Mouse (Mus musculus) mature B cell (primary cell): ENCODE measurements around the gene Cpn2.

ENCODE experiments used
- in situ Hi-C: fragments of 300-500 bp; cut with MboI; formaldehyde crosslinking; loops from 2 replicates; pipeline ENCODE4 v1.14.3; 2019

Cpn2 gene

DNA sequence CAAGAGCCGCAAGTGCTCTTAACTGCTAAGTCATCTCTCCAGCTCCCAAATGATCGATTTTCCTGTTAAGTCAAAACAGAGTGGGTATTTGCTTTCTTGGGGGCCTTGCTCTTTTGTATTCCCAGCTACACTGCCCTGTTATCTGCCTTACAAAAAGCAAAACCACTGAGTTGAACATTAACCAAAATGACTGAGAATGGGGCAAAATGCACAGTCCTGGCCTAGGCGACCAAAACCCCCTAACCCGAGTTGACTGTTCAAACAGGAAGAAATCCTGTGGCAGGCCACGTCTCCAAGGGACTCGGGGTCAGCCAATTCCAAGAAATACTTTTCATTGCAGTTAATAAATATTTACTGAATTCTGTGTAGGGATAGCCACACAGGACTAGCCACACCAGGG, 28.5 kb downstream of the Cpn2 start:
- in situ Hi-C loops, result no loop called here

DNA sequence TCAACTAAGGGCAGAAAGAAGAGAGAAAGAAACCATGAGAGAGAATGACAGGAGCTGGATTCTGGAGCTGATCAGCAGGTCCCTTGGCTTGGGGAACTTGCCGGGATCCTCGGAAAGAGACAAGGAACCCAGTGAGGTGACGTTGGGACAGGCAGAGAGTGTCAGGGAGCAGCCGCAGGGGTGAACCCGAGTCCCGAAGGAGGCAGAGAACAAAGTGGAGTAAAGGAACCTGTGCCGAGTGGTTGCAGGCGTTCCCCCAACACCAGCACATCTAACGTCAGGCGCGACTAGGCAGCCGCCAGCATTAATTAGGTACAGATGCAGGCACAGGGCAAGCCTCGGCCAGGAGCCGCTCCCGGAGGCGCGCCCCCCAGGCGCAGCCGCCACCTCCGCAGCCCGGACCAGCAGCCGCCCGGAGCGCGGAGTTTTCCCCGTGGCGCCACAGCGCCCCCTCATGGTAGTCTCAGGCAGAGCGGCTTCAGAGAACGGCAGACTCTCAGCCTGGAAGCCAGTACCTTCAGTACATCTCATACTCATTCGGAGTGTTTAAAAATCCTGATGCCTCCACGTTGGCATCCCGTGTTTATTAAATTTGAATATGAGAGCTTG, 31.1 kb downstream of the Cpn2 start:
- in situ Hi-C loops, result no loop called here

DNA sequence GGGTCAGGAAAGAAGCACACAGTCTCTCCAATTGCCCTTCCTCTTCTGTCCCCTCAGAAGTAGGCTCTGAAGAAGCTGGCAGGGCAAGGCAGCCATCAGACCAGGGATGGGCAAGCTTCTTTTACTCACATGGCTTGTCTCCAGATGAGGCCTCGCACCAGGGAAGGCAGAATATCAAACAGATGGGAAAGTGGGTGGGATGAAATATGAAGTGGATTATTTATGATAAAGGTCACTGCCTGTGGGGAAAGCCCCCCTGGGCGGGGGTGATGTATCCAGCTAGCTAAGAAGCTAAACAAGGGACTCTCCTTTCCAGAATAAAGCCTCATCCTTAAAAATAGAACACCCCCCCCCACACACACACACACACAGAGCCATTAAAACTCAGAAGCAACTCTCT, 31.7 kb downstream of the Cpn2 start:
- in situ Hi-C loops, result no loop called here

DNA sequence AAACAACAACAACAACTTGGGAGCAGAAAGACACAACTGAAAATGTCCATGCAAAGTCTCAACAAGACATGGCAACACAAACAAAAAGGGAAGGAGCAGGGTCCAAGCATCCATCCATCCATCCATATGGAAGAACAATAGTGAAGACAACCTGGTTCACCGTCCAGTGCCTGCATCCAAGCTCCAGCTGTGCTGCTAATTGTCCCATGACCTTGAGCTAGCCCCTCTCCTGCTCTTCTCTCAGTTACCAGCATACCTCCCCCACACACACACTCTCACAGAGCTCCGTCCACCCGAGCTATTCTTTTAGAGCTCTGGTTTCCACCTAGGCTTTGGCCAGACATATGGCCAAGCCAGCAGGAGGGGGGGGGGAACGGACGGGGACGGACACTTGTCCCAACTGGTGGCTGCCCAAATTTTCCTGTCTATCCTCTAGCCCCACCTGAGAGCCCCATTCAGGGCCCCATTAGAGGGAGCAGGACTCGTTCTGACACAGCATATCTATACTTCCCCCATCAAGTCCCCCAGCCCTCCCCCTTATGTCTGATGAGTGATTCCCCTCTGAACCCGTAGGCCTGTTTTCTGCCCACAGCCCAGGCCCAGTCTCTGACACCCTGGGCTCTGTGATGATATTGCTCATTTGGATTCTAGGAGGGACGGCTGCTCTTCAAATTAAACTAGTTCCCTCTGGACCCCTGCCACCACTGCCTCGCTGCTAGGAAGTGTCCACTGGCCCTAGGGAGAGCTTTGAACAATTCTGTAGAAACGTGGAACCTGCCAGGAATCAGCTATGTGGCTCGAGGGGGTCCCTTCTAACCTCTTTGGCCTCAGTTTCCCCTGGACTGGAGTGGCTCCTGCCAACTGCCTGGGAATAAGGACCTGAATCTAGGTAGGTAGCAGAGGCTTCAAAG, 32.4 kb downstream of the Cpn2 start:
- in situ Hi-C loops, result no loop called here

DNA sequence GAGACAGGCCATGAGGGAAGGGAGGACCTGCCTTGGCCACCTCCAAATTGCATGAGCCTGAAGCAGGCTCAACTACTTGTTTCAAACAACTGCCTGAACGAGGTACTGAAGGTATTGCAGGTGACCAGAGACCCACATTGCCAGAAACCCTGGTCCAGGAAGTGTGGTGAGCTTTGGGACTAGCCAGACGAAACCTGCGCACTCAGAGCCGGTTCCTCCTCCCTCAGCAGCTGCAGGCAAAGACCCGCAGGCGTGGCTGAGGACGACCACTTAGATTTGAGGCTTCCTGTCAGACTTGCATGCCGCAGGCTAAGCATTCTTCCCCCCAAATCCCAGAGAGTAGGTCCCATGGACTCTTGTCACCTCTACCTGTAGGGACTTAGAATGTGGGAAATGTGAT, 33.2 kb downstream of the Cpn2 start:
- in situ Hi-C loops, result no loop called here

DNA sequence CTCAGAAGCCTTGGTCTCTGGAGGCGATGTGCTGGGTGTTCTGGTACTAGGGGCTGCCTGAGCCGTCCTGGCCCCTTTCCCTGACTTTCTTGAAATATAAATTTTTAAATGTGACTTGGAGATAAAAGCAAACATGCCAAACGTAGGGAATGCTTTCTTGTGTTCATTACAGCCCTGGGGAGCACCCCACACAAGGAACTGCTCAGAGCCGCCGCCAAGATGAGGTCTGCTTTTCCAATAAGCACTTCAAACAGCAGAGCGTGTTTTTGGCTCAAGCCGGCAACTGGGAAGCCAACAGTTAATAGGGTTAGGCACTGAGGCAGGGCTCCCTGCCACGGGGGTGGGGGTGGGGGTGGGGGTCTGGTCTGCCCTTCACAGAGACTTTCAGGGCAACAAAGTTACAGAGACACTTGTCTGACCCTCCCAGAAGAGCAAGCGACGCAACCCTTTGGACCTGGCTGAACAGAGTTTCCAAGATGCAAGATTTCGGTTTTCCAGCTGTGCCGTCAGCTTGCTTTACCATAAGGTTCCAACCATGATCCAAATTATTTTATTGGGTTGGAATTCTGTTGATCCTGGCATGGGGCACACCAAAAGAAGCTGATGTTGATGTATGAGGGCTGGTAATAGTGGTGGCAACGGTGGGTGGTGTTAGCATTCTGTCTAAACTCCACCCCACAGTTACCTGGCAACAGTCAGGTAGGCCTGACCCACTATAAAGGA, 35.3 kb downstream of the Cpn2 start:
- in situ Hi-C loops, result no loop called here

DNA sequence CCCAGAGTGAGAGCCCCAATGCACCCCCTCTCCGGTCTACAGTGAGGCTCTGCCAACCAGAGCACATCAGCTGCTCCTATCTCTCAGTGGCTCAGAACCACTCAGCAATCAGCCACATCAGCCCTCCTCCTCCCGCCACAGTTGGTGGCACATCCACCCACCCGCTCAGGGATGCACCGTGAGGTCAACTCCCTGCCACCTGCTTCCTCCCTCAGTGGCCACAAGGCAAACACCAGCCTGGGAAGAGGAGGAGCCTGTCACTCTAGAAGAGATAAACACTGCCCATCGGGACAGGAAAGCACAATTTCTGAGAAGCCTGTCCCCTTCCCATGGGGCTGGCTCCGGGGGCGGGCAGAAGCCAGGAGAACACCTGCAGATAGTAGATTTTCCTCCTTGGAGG, 39.9 kb downstream of the Cpn2 start:
- in situ Hi-C loops, result no loop called here

GRCm38 (mm10) chr16:30221161-30221782, 46.0 kb downstream of the Cpn2 start:
- in situ Hi-C loops, result no loop called here

DNA sequence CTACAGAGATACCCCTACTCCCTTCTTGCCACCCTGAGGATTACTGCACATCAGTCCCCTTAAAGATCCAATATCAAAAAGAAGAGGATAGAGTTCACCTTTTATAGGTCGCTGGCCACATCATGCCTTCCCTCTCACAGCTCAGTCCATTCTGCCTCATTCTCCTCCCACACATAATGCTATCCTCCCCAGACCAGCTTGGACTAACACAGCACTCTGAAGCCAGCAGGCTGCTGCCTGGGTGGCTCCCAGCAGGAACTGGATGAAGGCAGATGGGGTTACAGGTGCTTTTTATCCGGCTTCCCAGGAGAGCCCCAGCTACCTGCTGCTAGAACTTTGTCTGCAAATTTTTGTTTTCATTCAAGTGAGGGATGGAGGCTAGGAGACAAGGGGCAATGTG, 51.5 kb downstream of the Cpn2 start:
- in situ Hi-C loops, result no loop called here

GRCm38 (mm10) chr16:30213644-30214043, 53.7 kb downstream of the Cpn2 start:
- in situ Hi-C loops, result no loop called here

GRCm38 (mm10) chr16:30212035-30212434, 55.3 kb downstream of the Cpn2 start:
- in situ Hi-C loops, result no loop called here

GRCm38 (mm10) chr16:30209264-30209663, 58.0 kb downstream of the Cpn2 start:
- in situ Hi-C loops, result no loop called here

GRCm38 (mm10) chr16:30207991-30208390, 59.3 kb downstream of the Cpn2 start:
- in situ Hi-C loops, result no loop called here

- in situ Hi-C loops, result no loop called here
Observed at GRCm38 (mm10) chr16:30207111-30207828, 60.0 kb downstream of the Cpn2 start.
